Mouse (Mus musculus): Measurements from ENCODE around the gene Cnksr2. TPM values are rescaled to one million over a fixed set of nuclear protein-coding genes. Genes with fewer than 3 reads are reported as not detected.

Gene Cnksr2
- total and polyA plus RNA-seq, 3 experiments = not detected

GRCm38 (mm10) chrX:157818921-157819260, 224.2 kb downstream of the Cnksr2 start:
- no peak overlapping the region for H3K4me2 ChIP-seq (ENCODE audit: insufficient read depth, low read depth, poor library complexity, severe bottlenecking)
- H3K4me1 ChIP-seq (ENCODE audit: control insufficient read depth in 1 of 2, insufficient read depth in 2 of 2) = peaks cover 0 to 3% of the 10 kb centered on the region in 2 experiments; a peak in 1 of 4 replicates
- no peaks in the 10 kb centered on the region for H3K9me3 ChIP-seq (replicated peaks; ENCODE audit: low read length)
- dilution Hi-C loops (cut with MboI; ENCODE audit: extremely low pct_ligation_motif_present, extremely low pct_unique_long_range_greater_than_20kb, low sequenced_read_pairs) (no loop called here), in situ Hi-C loops (cut with MboI; ENCODE audit: low pct_ligation_motif_present, low pct_unique_long_range_greater_than_20kb, low sequenced_read_pairs) (no loop called here)
- H3K27me3 ChIP-seq (replicated peaks) = no peaks in the 10 kb centered on the region
- no peaks in the 10 kb centered on the region for H3K79me2 ChIP-seq (replicated peaks; ENCODE audit: control insufficient read depth, extremely low read depth, insufficient read depth, poor library complexity, severe bottlenecking)
- H3K36me3 ChIP-seq (replicated peaks in 1 of 2; ENCODE audit: control insufficient read depth in 1 of 2, insufficient read depth in 1 of 2, low read length in 1 of 2) = no peaks in the 10 kb centered on the region
- H3K9ac ChIP-seq (ENCODE audit: insufficient read depth, low read depth) = no peak overlapping the region
- no peak overlapping the region for H3K27ac ChIP-seq (ENCODE audit: insufficient read depth, low read depth)
- DNase-seq (ENCODE audit: extremely low read depth) = no peak
- TF ChIP-seq SMC3 (IDR thresholded peaks at IDR 0.05; ENCODE audit: low read depth, low read length) (no peak), ETS1 (conservative IDR thresholded peaks at IDR 0.05; ENCODE audit: low read depth, low read length) (no peak), ELF1 (IDR thresholded peaks at IDR 0.05; ENCODE audit: low read depth, low read length) (no peak), POLR2A (IDR thresholded peaks at IDR 0.05; ENCODE audit: low read depth, low read length) (no peak), SIN3A (IDR thresholded peaks at IDR 0.05; ENCODE audit: low read length) (no peak), EP300 (IDR thresholded peaks at IDR 0.05; ENCODE audit: low read length) (no peak), USF1 (IDR thresholded peaks at IDR 0.05; ENCODE audit: low read depth, low read length) (no peak), MAFK (IDR thresholded peaks at IDR 0.05; ENCODE audit: insufficient replicate concordance, low read length) (no peak), HCFC1 (IDR thresholded peaks at IDR 0.05; ENCODE audit: low read depth, low read length) (no peak)
- H3K4me3 ChIP-seq (replicated peaks in 1 of 3; ENCODE audit: low read depth in 2 of 3, low read length in 2 of 3, poor library complexity in 1 of 3) = no peak overlapping the region

DNA sequence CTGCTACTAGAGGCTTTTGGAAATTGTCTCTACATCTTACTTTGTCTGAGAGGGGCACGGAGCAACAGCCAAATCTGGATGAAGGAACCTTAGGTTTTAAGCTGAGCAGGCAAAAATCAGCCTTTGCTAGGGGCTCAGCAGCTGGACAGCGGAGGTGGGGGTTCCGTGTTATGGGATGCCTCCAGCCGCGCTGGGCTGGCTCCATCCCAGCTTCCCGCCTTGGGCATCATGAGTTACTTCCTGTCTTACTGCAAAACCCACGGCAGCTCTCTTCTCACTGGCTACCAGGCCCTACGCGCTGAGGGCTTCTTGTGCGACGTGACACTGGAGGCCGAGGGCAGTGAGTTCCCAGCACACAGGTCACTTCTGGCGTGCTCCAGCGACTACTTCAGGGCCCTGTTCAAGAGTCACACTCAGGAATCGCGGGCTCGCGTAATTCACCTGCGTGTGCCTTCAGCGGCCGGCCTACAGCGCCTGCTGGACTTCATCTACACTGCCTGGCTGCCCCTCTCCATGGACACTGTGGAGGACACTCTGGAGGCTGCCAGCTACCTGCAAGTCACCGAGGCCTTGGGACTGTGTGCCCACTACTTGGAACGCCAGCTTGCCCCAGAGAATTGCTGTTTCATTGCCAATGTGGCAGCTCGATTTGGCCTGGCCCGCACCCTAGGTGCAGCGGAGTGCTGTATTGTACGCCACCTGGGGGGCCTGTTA, 224.7 kb downstream of the Cnksr2 start, which contains the start of gene Klhl34:
Gene Klhl34, plus strand, starts transcription at position 229 of the 714 bp plus-strand sequence.
- H3K9ac ChIP-seq (ENCODE audit: insufficient read depth, low read depth) = no peak within 1 kb of the TSS
- H3K36me3 ChIP-seq (replicated peaks in 1 of 2; ENCODE audit: control insufficient read depth in 1 of 2, insufficient read depth in 1 of 2, low read length in 1 of 2) = no peaks in the 10 kb centered on the region
- peaks cover 0 to 3% of the 10 kb centered on the region in 2 experiments; a peak in 1 of 4 replicates for H3K4me1 ChIP-seq (ENCODE audit: control insufficient read depth in 1 of 2, insufficient read depth in 2 of 2)
- no peak within 1 kb of the TSS for H3K4me2 ChIP-seq (ENCODE audit: insufficient read depth, low read depth, poor library complexity, severe bottlenecking)
- TF ChIP-seq JUND (conservative IDR thresholded peaks at IDR 0.05; ENCODE audit: low read depth, low read length) (no peak), RCOR1 (conservative IDR thresholded peaks at IDR 0.05; ENCODE audit: low read depth, low read length) (no peak), ETS1 (conservative IDR thresholded peaks at IDR 0.05; ENCODE audit: low read depth, low read length) (no peak), NRF1 (IDR thresholded peaks at IDR 0.05; ENCODE audit: low read depth, low read length) (no peak), RAD21 (IDR thresholded peaks at IDR 0.05; ENCODE audit: low read depth, low read length) (no peak), USF1 (IDR thresholded peaks at IDR 0.05; ENCODE audit: low read depth, low read length) (no peak), SIN3A (IDR thresholded peaks at IDR 0.05; ENCODE audit: low read length) (no peak), CHD1 (IDR thresholded peaks at IDR 0.05; ENCODE audit: low read depth, low read length) (no peak), UBTF (IDR thresholded peaks at IDR 0.05; ENCODE audit: low read depth, low read length) (no peak), ZNF384 (IDR thresholded peaks at IDR 0.05; ENCODE audit: low read depth, low read length) (no peak), USF2 (conservative IDR thresholded peaks at IDR 0.05; ENCODE audit: low read depth, low read length) (no peak), POLR2A (IDR thresholded peaks at IDR 0.05; ENCODE audit: low read depth, low read length) (no peak), HCFC1 (IDR thresholded peaks at IDR 0.05; ENCODE audit: low read depth, low read length) (no peak)
- in situ Hi-C loops (cut with MboI; ENCODE audit: low pct_ligation_motif_present, low pct_unique_long_range_greater_than_20kb, low sequenced_read_pairs) (no loop called here), dilution Hi-C loops (cut with MboI; ENCODE audit: extremely low pct_ligation_motif_present, extremely low pct_unique_long_range_greater_than_20kb, low sequenced_read_pairs) (no loop called here)
- H3K9me3 ChIP-seq (replicated peaks; ENCODE audit: low read length) = no peaks in the 10 kb centered on the region
- DNase-seq (ENCODE audit: extremely low read depth) = no peak
- H3K27ac ChIP-seq (ENCODE audit: insufficient read depth, low read depth) = no peak within 1 kb of the TSS
- H3K79me2 ChIP-seq (replicated peaks; ENCODE audit: control insufficient read depth, extremely low read depth, insufficient read depth, poor library complexity, severe bottlenecking) = no peaks in the 10 kb centered on the region
- no peaks in the 10 kb centered on the region for H3K27me3 ChIP-seq (replicated peaks)
- no peak within 1 kb of the TSS for H3K4me3 ChIP-seq (replicated peaks in 1 of 3; ENCODE audit: low read depth in 2 of 3, low read length in 2 of 3, poor library complexity in 1 of 3)
